Mouse (Mus musculus) c-Kit-positive CD71-negative TER-119-negative erythroid progenitor cells, embryonic 14.5 days (primary cell): ENCODE measurements around the gene Spata1.
A peak's percentile ranks its signal among the peaks of the same experiment; 100 is the strongest.

Experiments used
- DNase-seq: peaks from one replicate; pipeline ENCODE4 v3.0.0-alpha.2; 2013; ENCODE audit warnings: low read depth

The Spata1 gene

GRCm38 (mm10) chr3:146499431-146500002 is at the start of gene Spata1, which contains the start of gene Gng5:
Gene Spata1, minus strand, starts transcription at chr3:146499753.
Gene Gng5, plus strand, starts transcription at chr3:146499807.
- peak; percentile 77 for DNase-seq

- DNase-seq, result no peak
These were observed 44.1 kb upstream of the Spata1 start for GRCm38 (mm10) chr3:146543632-146544031.

GRCm38 (mm10) chr3:146540521-146541273 is 41.1 kb upstream of the Spata1 start:
- DNase-seq, result no peak

GRCm38 (mm10) chr3:146534986-146535385 is 35.4 kb upstream of the Spata1 start:
- no peak for DNase-seq

GRCm38 (mm10) chr3:146528335-146528734 is 28.8 kb upstream of the Spata1 start:
- DNase-seq, result no peak

- DNase-seq, result no peak
These were observed 22.1 kb upstream of the Spata1 start for GRCm38 (mm10) chr3:146521652-146522020.

- peak; percentile 85 for DNase-seq
These were observed 21.5 kb upstream of the Spata1 start, which contains the start of gene Rpf1 for GRCm38 (mm10) chr3:146520798-146521651. Gene Rpf1, minus strand, starts transcription at chr3:146521429.

- DNase-seq, result no peak
These were observed 20.8 kb upstream of the Spata1 start for GRCm38 (mm10) chr3:146520226-146520797.

GRCm38 (mm10) chr3:146506711-146507110 is 7.2 kb upstream of the Spata1 start:
- DNase-seq, result no peak

- DNase-seq, result no peak
These were observed 2.1 kb upstream of the Spata1 start for GRCm38 (mm10) chr3:146501601-146502123.

- DNase-seq, result peak; percentile 18
These were observed 1.3 kb upstream of the Spata1 start for GRCm38 (mm10) chr3:146500810-146501201.

- peak; percentile 26 for DNase-seq
These were observed 653 bp upstream of the Spata1 start for GRCm38 (mm10) chr3:146500003-146500809.

- DNase-seq, result no peak
These were observed 564 bp downstream of the Spata1 start for GRCm38 (mm10) chr3:146498989-146499388.

GRCm38 (mm10) chr3:146494941-146495340 is 4.6 kb downstream of the Spata1 start:
- no peak for DNase-seq

- no peak for DNase-seq
These were observed 13.1 kb downstream of the Spata1 start for GRCm38 (mm10) chr3:146486464-146486863.

- no peak for DNase-seq
These were observed 17.5 kb downstream of the Spata1 start for GRCm38 (mm10) chr3:146482044-146482443.

GRCm38 (mm10) chr3:146474428-146474827 is 25.1 kb downstream of the Spata1 start:
- no peak for DNase-seq

- no peak for DNase-seq
These were observed 25.8 kb downstream of the Spata1 start for GRCm38 (mm10) chr3:146473741-146474140.

- no peak for DNase-seq
These were observed 26.9 kb downstream of the Spata1 start for GRCm38 (mm10) chr3:146472657-146473056.

GRCm38 (mm10) chr3:146469226-146469625 is 30.3 kb downstream of the Spata1 start:
- no peak for DNase-seq

GRCm38 (mm10) chr3:146462939-146463338 is 36.6 kb downstream of the Spata1 start:
- DNase-seq, result no peak
